Mouse (Mus musculus) spleen, postnatal 4 days (tissue): ENCODE measurements around the gene Rexo4.

Experiments used
- DNase-seq, 2 experiments: peaks; one replicate each; pipeline ENCODE4 v3.0.0; 2022; ENCODE audit warnings: low spot score in 2 of 2

The Rexo4 gene

GRCm38 (mm10) chr2:26910124-26910993 is 53.8 kb downstream of the Rexo4 start, which contains the start of the genes Med22 and Rpl7a:
Gene Med22, minus strand, starts transcription at chr2:26910677.
Gene Rpl7a, plus strand, starts transcription at chr2:26910764.
- DNase-seq: peak; percentile 100

- no peak for DNase-seq
Measured at GRCm38 (mm10) chr2:26909387-26909784, 54.8 kb downstream of the Rexo4 start.

GRCm38 (mm10) chr2:26908710-26909386 is 55.3 kb downstream of the Rexo4 start:
- no peak for DNase-seq

GRCm38 (mm10) chr2:26907109-26907508 is 57.1 kb downstream of the Rexo4 start:
- DNase-seq: peak; percentile 55 to 80

- no peak for DNase-seq
Measured at GRCm38 (mm10) chr2:26906431-26906830, 57.8 kb downstream of the Rexo4 start.

- DNase-seq: no peak
Measured at GRCm38 (mm10) chr2:26905936-26906335, 58.2 kb downstream of the Rexo4 start.
